Mouse (Mus musculus): ENCODE measurements around the gene Gps2. TPM values are rescaled to one million over a fixed set of nuclear protein-coding genes. Genes with fewer than 3 reads are reported as not detected.

The Gps2 gene
- polyA plus RNA-seq, 2 experiments: 79.5 to 82.7 TPM

GRCm38 (mm10) chr11:69880853-69881603 is 32.7 kb upstream of the Gps2 start, which contains the start of gene Kctd11:
Gene Kctd11 (minus strand): TSS chr11:69881406.
- H3K9me3 ChIP-seq (ENCODE audit: control insufficient read depth, low read length): no peaks in the 10 kb centered on the region
- ATAC-seq (ENCODE audit: insufficient read depth): peak; percentile 67
- TF ChIP-seq EP300 (IDR thresholded peaks at IDR 0.05; ENCODE audit: low read depth) (no peak), CTCF (IDR thresholded peaks at IDR 0.05; ENCODE audit: low read depth) (peak; percentile 59)

GRCm38 (mm10) chr11:69881787-69882670 is 31.7 kb upstream of the Gps2 start:
- TF ChIP-seq EP300 (IDR thresholded peaks at IDR 0.05; ENCODE audit: low read depth) (no peak), CTCF (IDR thresholded peaks at IDR 0.05; ENCODE audit: low read depth) (no peak)
- ATAC-seq (ENCODE audit: insufficient read depth) (no peak), DNase-seq (ENCODE audit: low read depth in 3 of 3, low spot score in 3 of 3) (no peak)
- WGBS (ENCODE audit: insufficient replicate concordance): 68% methylated on average over 21 of the region's 21 CpGs
- Histone ChIP-seq H3K27ac (no peak overlapping the region), H3K9me3 (ENCODE audit: control insufficient read depth, low read length) (no peaks in the 10 kb centered on the region), H3K4me2 (ENCODE audit: low read depth) (peak overlapping the region; percentile 100), H3K27me3 (ENCODE audit: control insufficient read depth, insufficient read depth, low read length) (no peaks in the 10 kb centered on the region), H3K9ac (replicated peaks) (peak overlapping the region; percentile 18; the same call in 1 of the 2 replicates), H3K4me1 (replicated peaks; ENCODE audit: control insufficient read depth in 2 of 2, insufficient read depth in 2 of 2, low read length in 1 of 2) (peaks cover 32 to 42% of the 10 kb centered on the region in 2 experiments), H3K36me3 (replicated peaks; ENCODE audit: control insufficient read depth, insufficient read depth, low read depth) (no peaks in the 10 kb centered on the region), H3K4me3 (ENCODE audit: insufficient read depth in 1 of 2, low read depth in 2 of 2, low read length in 2 of 2) (peak overlapping the region; percentile 59 to 64; a peak in 3 of 4 replicates)

More at GRCm38 (mm10) chr11:69880853-69881603, 32.7 kb upstream of the Gps2 start, which contains the start of gene Kctd11:
- H3K27ac ChIP-seq: peak within 1 kb of the TSS; percentile 67
- under 1% methylated on average over 46 of the region's 46 CpGs for WGBS (ENCODE audit: insufficient replicate concordance)
- DNase-seq (ENCODE audit: low read depth in 3 of 3, low spot score in 3 of 3): peak in 1 of 3 experiments; percentile 57
- H3K27me3 ChIP-seq (ENCODE audit: control insufficient read depth, insufficient read depth, low read length): no peaks in the 10 kb centered on the region
- H3K36me3 ChIP-seq (replicated peaks; ENCODE audit: control insufficient read depth, insufficient read depth, low read depth): no peaks in the 10 kb centered on the region
- peak within 1 kb of the TSS; percentile 59 to 64 for H3K4me3 ChIP-seq (ENCODE audit: insufficient read depth in 1 of 2, low read depth in 2 of 2, low read length in 2 of 2)
- peak within 1 kb of the TSS; percentile 70 for H3K9ac ChIP-seq (replicated peaks)
- peaks cover 32 to 42% of the 10 kb centered on the region in 2 experiments for H3K4me1 ChIP-seq (replicated peaks; ENCODE audit: control insufficient read depth in 2 of 2, insufficient read depth in 2 of 2, low read length in 1 of 2)
- peak within 1 kb of the TSS; percentile 100 for H3K4me2 ChIP-seq (ENCODE audit: low read depth)

- no peak overlapping the region for H3K4me3 ChIP-seq (ENCODE audit: insufficient read depth in 1 of 2, low read depth in 2 of 2, low read length in 2 of 2)
- H3K4me1 ChIP-seq (replicated peaks; ENCODE audit: control insufficient read depth in 2 of 2, insufficient read depth in 2 of 2, low read length in 1 of 2): peaks cover 33 to 44% of the 10 kb centered on the region in 2 experiments
- H3K4me2 ChIP-seq (ENCODE audit: low read depth): no peak overlapping the region
- H3K36me3 ChIP-seq (replicated peaks; ENCODE audit: control insufficient read depth, insufficient read depth, low read depth): no peaks in the 10 kb centered on the region
- no peaks in the 10 kb centered on the region for H3K27me3 ChIP-seq (ENCODE audit: control insufficient read depth, insufficient read depth, low read length)
- TF ChIP-seq EP300 (IDR thresholded peaks at IDR 0.05; ENCODE audit: low read depth) (no peak), CTCF (IDR thresholded peaks at IDR 0.05; ENCODE audit: low read depth) (peak; percentile 80)
- H3K9me3 ChIP-seq (ENCODE audit: control insufficient read depth, low read length): no peaks in the 10 kb centered on the region
- 65% methylated on average over 4 of the region's 4 CpGs for WGBS (ENCODE audit: insufficient replicate concordance)
- ATAC-seq (ENCODE audit: insufficient read depth) (no peak), DNase-seq (ENCODE audit: low read depth in 3 of 3, low spot score in 3 of 3) (no peak)
- no peak overlapping the region for H3K9ac ChIP-seq (replicated peaks)
- H3K27ac ChIP-seq: no peak overlapping the region
Observed at GRCm38 (mm10) chr11:69883066-69883465, 30.6 kb upstream of the Gps2 start.

GRCm38 (mm10) chr11:69883527-69884151 is 30.0 kb upstream of the Gps2 start:
- Histone ChIP-seq H3K36me3 (replicated peaks; ENCODE audit: control insufficient read depth, insufficient read depth, low read depth) (no peaks in the 10 kb centered on the region), H3K4me3 (ENCODE audit: insufficient read depth in 1 of 2, low read depth in 2 of 2, low read length in 2 of 2) (no peak overlapping the region), H3K4me1 (replicated peaks; ENCODE audit: control insufficient read depth in 2 of 2, insufficient read depth in 2 of 2, low read length in 1 of 2) (peaks cover 29 to 40% of the 10 kb centered on the region in 2 experiments), H3K27me3 (ENCODE audit: control insufficient read depth, insufficient read depth, low read length) (no peaks in the 10 kb centered on the region), H3K9ac (replicated peaks) (no peak overlapping the region), H3K4me2 (ENCODE audit: low read depth) (no peak overlapping the region), H3K27ac (no peak overlapping the region), H3K9me3 (ENCODE audit: control insufficient read depth, low read length) (no peaks in the 10 kb centered on the region)
- DNase-seq (ENCODE audit: low read depth in 3 of 3, low spot score in 3 of 3) (no peak), ATAC-seq (ENCODE audit: insufficient read depth) (no peak)
- 65% methylated on average over 8 of the region's 8 CpGs for WGBS (ENCODE audit: insufficient replicate concordance)
- no peak for TF ChIP-seq CTCF (IDR thresholded peaks at IDR 0.05; ENCODE audit: low read depth)
- no peak for TF ChIP-seq EP300 (IDR thresholded peaks at IDR 0.05; ENCODE audit: low read depth)
